Mouse (Mus musculus) kidney, embryonic 14.5 days (tissue): ENCODE data around the gene Srp9. TPM values are rescaled to one million over a fixed set of nuclear protein-coding genes. Genes with fewer than 3 reads are reported as not detected.
"Not testable (repeated sequence)": the region's sequence is repeated elsewhere in the genome, so short reads cannot be mapped to it uniquely, and the experiment has no call there.

Experiments used
- ATAC-seq: fragments of 200-750 bp; cut with Nextera tagmentation; 2 replicates; pipeline ENCODE4 v1.8.0; 2017; ENCODE audit warnings: moderate number of reproducible peaks, mild to moderate bottlenecking, moderate TSS enrichment, moderate library complexity; ENCODE audit not compliant: low FRiP score, low TSS enrichment
- H3K27ac ChIP-seq: fragments of 300-500 bp; sonication (generic); 2 replicates; pipeline ENCODE4 v1.5.1; 2014; ENCODE audit warnings: low read depth, mild to moderate bottlenecking, low read length, moderate library complexity, mixed read lengths
- H3K27me3 ChIP-seq: fragments of 300-500 bp; sonication (generic); 2 replicates; pipeline ENCODE4 v1.6.1; 2014; ENCODE audit warnings: mild to moderate bottlenecking, low read length; ENCODE audit not compliant: control insufficient read depth, insufficient read depth
- H3K36me3 ChIP-seq: fragments of 300-500 bp; sonication (generic); 2 replicates; pipeline ENCODE4 v1.6.1; 2014; ENCODE audit warnings: low read length, mixed read lengths; ENCODE audit not compliant: control insufficient read depth, insufficient read depth
- H3K4me1 ChIP-seq: fragments of 300-500 bp; sonication (generic); 2 replicates; pipeline ENCODE4 v1.6.1; 2014; ENCODE audit warnings: low read length, mixed read lengths; ENCODE audit not compliant: control insufficient read depth, insufficient read depth
- H3K4me2 ChIP-seq: fragments of 300-500 bp; sonication (generic); replicated peaks from 2 replicates; pipeline ENCODE4 v1.6.1; 2014; ENCODE audit warnings: low read depth, mild to moderate bottlenecking, low read length
- H3K4me3 ChIP-seq: fragments of 300-500 bp; sonication (generic); 2 replicates; pipeline ENCODE4 v1.5.1; 2014; ENCODE audit warnings: mild to moderate bottlenecking, low read length
- H3K9ac ChIP-seq: fragments of 300-500 bp; sonication (generic); 2 replicates; pipeline ENCODE4 v1.6.1; 2014; ENCODE audit warnings: low read depth, mild to moderate bottlenecking, low read length, moderate library complexity
- H3K9me3 ChIP-seq: fragments of 300-500 bp; sonication (generic); 2 replicates; pipeline ENCODE4 v1.6.1; 2016; ENCODE audit warnings: low read length; ENCODE audit not compliant: control insufficient read depth
- WGBS: fragments of 180-500 bp; shearing (Covaris S2); extraction: QIAGEN DNeasy Blood & Tissue Kit; methylation state at CpG from one replicate; pipeline ENCODE4 v1.1.7; 2014; 5-methylcytosine and 5-hydroxymethylcytosine counted together
- polyA plus RNA-seq: library from polyadenylated mRNA; unstranded; fragments of >200 nt; fragmentation: Nextera tagmentation; extraction: Ambion mirVana; gene quantifications from 2 replicates; pipeline ENCODE4 v1.2.1, GENCODE M21; 2014

Srp9 gene
- polyA plus RNA-seq, 1 experiment from 2014 or later: 155 TPM

DNA sequence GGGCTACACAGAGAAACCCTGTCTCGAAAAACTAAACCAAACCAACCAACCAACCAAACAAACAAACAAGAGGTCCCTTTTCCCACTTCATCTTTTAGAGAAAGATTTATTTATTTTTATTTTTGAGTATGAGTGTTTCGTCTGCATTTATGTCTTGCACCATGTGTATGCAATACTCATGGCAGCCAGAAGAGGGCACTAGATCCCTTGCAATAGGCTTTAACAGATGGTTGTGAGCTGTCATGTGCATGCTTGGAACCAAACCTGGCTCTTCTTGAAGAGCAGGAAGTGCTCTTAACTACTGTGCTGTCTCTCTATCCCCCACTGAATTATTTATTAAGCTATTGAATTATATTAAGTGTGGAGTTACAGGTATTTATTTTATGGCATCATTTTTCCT lies 25.4 kb downstream of the Srp9 start:
- H3K36me3 ChIP-seq: no peaks in the 10 kb centered on the region
- no peaks in the 10 kb centered on the region for H3K4me1 ChIP-seq
- H3K27ac ChIP-seq: no peak overlapping the region
- WGBS: 93% methylated on average over 2 of the region's 2 CpGs
- H3K9me3 ChIP-seq: no peaks in the 10 kb centered on the region
- no peak overlapping the region for H3K4me2 ChIP-seq
- H3K9ac ChIP-seq: no peak overlapping the region
- no peaks in the 10 kb centered on the region for H3K27me3 ChIP-seq
- ATAC-seq: no peak
- H3K4me3 ChIP-seq: no peak overlapping the region

DNA sequence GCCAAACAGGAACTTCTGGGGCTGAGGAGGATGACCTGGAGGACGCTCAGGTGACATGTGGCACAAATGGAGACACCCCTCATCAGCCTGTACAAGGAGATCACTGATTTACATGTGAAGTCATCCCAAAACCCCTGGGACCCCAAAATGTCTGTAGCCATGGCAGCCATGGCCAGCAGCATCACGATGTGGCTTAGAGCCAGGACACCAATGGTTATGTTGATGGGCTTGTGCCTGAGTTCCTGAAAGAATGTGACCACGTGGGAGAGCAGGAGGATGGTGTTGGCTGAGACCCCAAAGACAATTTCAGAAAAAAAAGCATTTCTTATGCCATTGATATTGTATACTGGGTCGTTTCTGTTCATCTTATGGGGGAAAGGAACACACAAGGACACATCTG lies 33.2 kb downstream of the Srp9 start:
- Histone ChIP-seq H3K9ac (no peak overlapping the region), H3K27ac (no peak overlapping the region), H3K4me2 (no peak overlapping the region), H3K27me3 (no peaks in the 10 kb centered on the region), H3K4me3 (no peak overlapping the region), H3K4me1 (no peaks in the 10 kb centered on the region), H3K36me3 (no peaks in the 10 kb centered on the region), H3K9me3 (no peaks in the 10 kb centered on the region)
- 65% methylated on average over 4 of the region's 4 CpGs for WGBS
- ATAC-seq: no peak

DNA sequence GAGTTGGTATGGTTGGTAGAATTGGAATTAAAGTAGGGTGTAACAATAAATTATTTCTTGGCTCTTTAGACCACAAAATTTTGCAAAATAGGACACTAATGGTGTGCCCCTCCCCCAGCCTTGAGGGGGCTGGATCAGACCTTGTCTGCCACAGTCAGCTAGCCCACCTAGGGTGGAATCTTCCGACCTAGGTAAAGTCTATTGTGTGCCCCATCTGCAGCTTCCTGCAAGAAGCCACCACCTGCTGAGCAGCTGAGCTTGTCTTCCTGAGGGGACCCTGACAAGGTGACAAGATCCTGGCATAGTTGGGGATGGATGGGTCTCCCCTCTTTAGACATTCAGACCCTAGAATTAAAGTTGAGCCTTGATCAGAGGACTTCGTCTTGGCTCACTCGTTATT lies 35.0 kb downstream of the Srp9 start:
- Histone ChIP-seq H3K27me3 (no peaks in the 10 kb centered on the region), H3K4me1 (no peaks in the 10 kb centered on the region), H3K27ac (no peak overlapping the region), H3K9ac (no peak overlapping the region), H3K9me3 (no peaks in the 10 kb centered on the region), H3K36me3 (no peaks in the 10 kb centered on the region), H3K4me2 (no peak overlapping the region), H3K4me3 (no peak overlapping the region)
- 85% methylated on average over 3 of the region's 3 CpGs for WGBS
- ATAC-seq: no peak

- WGBS: 41% methylated on average over 5 of the region's 5 CpGs
- Histone ChIP-seq H3K4me3 (no peak overlapping the region), H3K27ac (no peak overlapping the region), H3K4me2 (no peak overlapping the region), H3K4me1 (no peaks in the 10 kb centered on the region), H3K27me3 (no peaks in the 10 kb centered on the region), H3K9me3 (no peaks in the 10 kb centered on the region), H3K36me3 (no peaks in the 10 kb centered on the region), H3K9ac (no peak overlapping the region)
- no peak for ATAC-seq
Observed at GRCm38 (mm10) chr1:182162951-182163350, 38.4 kb downstream of the Srp9 start.

GRCm38 (mm10) chr1:182164386-182164785 lies 39.8 kb downstream of the Srp9 start, which contains the start of gene Vmn1r1:
TSS of gene Vmn1r1 (minus strand) at chr1:182164486.
- no peaks in the 10 kb centered on the region for H3K27me3 ChIP-seq
- no peak within 1 kb of the TSS for H3K4me3 ChIP-seq
- H3K9me3 ChIP-seq: no peaks in the 10 kb centered on the region
- no peak within 1 kb of the TSS for H3K9ac ChIP-seq
- WGBS: 85% methylated on average over 7 of the region's 7 CpGs
- H3K4me1 ChIP-seq: no peaks in the 10 kb centered on the region
- no peak for ATAC-seq
- no peak within 1 kb of the TSS for H3K4me2 ChIP-seq
- H3K27ac ChIP-seq: no peak within 1 kb of the TSS
- no peaks in the 10 kb centered on the region for H3K36me3 ChIP-seq

- H3K9me3 ChIP-seq, H3K4me1 ChIP-seq, H3K36me3 ChIP-seq, ATAC-seq, H3K27ac ChIP-seq, H3K4me2 ChIP-seq, H3K9ac ChIP-seq, H3K4me3 ChIP-seq, H3K27me3 ChIP-seq: not testable (repeated sequence)
- 88% methylated on average over 6 of the region's 6 CpGs for WGBS
Observed at GRCm38 (mm10) chr1:182170206-182170605, 45.7 kb downstream of the Srp9 start.

DNA sequence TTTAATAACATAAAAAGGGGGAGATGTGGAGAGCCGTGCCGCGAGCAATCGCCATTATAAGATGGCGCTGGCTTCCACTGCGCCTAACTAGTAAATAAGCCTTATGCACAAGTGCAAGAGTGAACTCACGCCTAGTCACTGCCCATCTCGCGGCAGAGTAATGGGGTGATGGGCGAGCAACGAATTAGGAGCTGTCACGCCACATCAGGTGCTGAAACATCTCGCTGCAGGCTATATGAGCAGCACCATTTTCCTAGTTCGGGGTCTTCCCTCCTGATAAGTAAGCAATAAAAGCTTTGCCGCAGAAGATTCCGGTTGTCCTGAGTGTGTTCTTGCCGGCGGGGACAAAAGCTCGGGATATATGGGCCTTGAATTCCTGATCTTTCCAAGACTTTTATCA lies 52.4 kb downstream of the Srp9 start:
- H3K4me3 ChIP-seq, H3K9me3 ChIP-seq, H3K4me2 ChIP-seq, H3K27me3 ChIP-seq, H3K27ac ChIP-seq, H3K4me1 ChIP-seq, ATAC-seq, H3K9ac ChIP-seq, H3K36me3 ChIP-seq: not testable (repeated sequence)
- 91% methylated on average over 19 of the region's 19 CpGs for WGBS

GRCm38 (mm10) chr1:182181456-182182305 lies 57.1 kb downstream of the Srp9 start:
- no peak for ATAC-seq
- H3K4me3 ChIP-seq: no peak overlapping the region
- H3K9ac ChIP-seq: no peak overlapping the region
- no peaks in the 10 kb centered on the region; the same call in 1 of the 2 replicates for H3K9me3 ChIP-seq
- no peaks in the 10 kb centered on the region for H3K4me1 ChIP-seq
- H3K27ac ChIP-seq: no peak overlapping the region
- WGBS: 69% methylated on average over 5 of the region's 5 CpGs
- H3K27me3 ChIP-seq: no peaks in the 10 kb centered on the region
- H3K36me3 ChIP-seq: no peaks in the 10 kb centered on the region
- no peak overlapping the region for H3K4me2 ChIP-seq
